Mouse (Mus musculus) adrenal gland (tissue): ENCODE measurements around the gene Dbx2.

ENCODE experiments used
- intact Hi-C: fragments of 180-260 bp; cut with DNase I; formaldehyde crosslinking; loops from one replicate; pipeline ENCODE4 v1.15.1; 2025
- long read RNA-seq, 2 experiments: library from polyadenylated mRNA; unstranded; transcript quantifications; one replicate each; pipeline ENCODE4 v2.0.0; 2020; ENCODE audit warnings: borderline replicate concordance in 1 of 2; ENCODE audit not compliant: insufficient replicate concordance in 1 of 2

The Dbx2 gene
- long read RNA-seq, experiment 1, partial matches to known transcripts = 0 of 1 reads
- long read RNA-seq, experiment 1, other reads (novel, unspliced or antisense) = 0 of 1 reads
- long read RNA-seq, experiment 2 = 0 reads

- intact Hi-C loops = no loop called here
Observed at GRCm38 (mm10) chr15:95655860-95656259, at the start of gene Dbx2. Gene Dbx2, minus strand, starts transcription at chr15:95655960.

GRCm38 (mm10) chr15:95702206-95702605, 46.4 kb upstream of the Dbx2 start:
- intact Hi-C loops = no loop called here

- intact Hi-C loops = no loop called here
Observed at GRCm38 (mm10) chr15:95701573-95701972, 45.8 kb upstream of the Dbx2 start.

- intact Hi-C loops = no loop called here
Observed at GRCm38 (mm10) chr15:95699371-95699770, 43.6 kb upstream of the Dbx2 start.

- intact Hi-C loops = loop anchor here (1.0 kb wide), 1 partner anchor 95 kb away; no protein-coding TSS in a partner anchor
Observed at GRCm38 (mm10) chr15:95693759-95694158, 38.0 kb upstream of the Dbx2 start.

GRCm38 (mm10) chr15:95691594-95691993, 35.8 kb upstream of the Dbx2 start:
- intact Hi-C loops = no loop called here

- intact Hi-C loops = no loop called here
Observed at GRCm38 (mm10) chr15:95691129-95691528, 35.4 kb upstream of the Dbx2 start.

- intact Hi-C loops = no loop called here
Observed at GRCm38 (mm10) chr15:95682620-95683019, 26.9 kb upstream of the Dbx2 start.

GRCm38 (mm10) chr15:95675645-95676044, 19.9 kb upstream of the Dbx2 start:
- intact Hi-C loops = no loop called here

GRCm38 (mm10) chr15:95675176-95675575, 19.4 kb upstream of the Dbx2 start:
- intact Hi-C loops = no loop called here

- intact Hi-C loops = no loop called here
Observed at GRCm38 (mm10) chr15:95667209-95667608, 11.4 kb upstream of the Dbx2 start.

GRCm38 (mm10) chr15:95665002-95665401, 9.2 kb upstream of the Dbx2 start:
- intact Hi-C loops = no loop called here

GRCm38 (mm10) chr15:95661718-95662117, 6.0 kb upstream of the Dbx2 start:
- intact Hi-C loops = no loop called here

- intact Hi-C loops = no loop called here
Observed at GRCm38 (mm10) chr15:95660368-95660767, 4.6 kb upstream of the Dbx2 start.

GRCm38 (mm10) chr15:95654211-95654897, 1.4 kb downstream of the Dbx2 start:
- intact Hi-C loops = no loop called here

GRCm38 (mm10) chr15:95653812-95654210, 1.9 kb downstream of the Dbx2 start:
- intact Hi-C loops = no loop called here

- intact Hi-C loops = no loop called here
Observed at GRCm38 (mm10) chr15:95652898-95653707, 2.7 kb downstream of the Dbx2 start.

GRCm38 (mm10) chr15:95651824-95652223, 3.9 kb downstream of the Dbx2 start:
- intact Hi-C loops = no loop called here

- intact Hi-C loops = no loop called here
Observed at GRCm38 (mm10) chr15:95643505-95644029, 12.2 kb downstream of the Dbx2 start.

GRCm38 (mm10) chr15:95640347-95640746, 15.4 kb downstream of the Dbx2 start:
- intact Hi-C loops = no loop called here

GRCm38 (mm10) chr15:95639829-95640134, 16.0 kb downstream of the Dbx2 start:
- intact Hi-C loops = no loop called here

GRCm38 (mm10) chr15:95639115-95639828, 16.5 kb downstream of the Dbx2 start:
- intact Hi-C loops = no loop called here
